Mouse (Mus musculus): ENCODE data around the gene Boll. TPM values are rescaled to one million over a fixed set of nuclear protein-coding genes. Genes with fewer than 3 reads are reported as not detected.
A peak's percentile ranks its signal among the peaks of the same experiment; 100 is the strongest.

The Boll gene
- polyA plus RNA-seq, 1 experiment from 2014 or later: 0.08 TPM

GRCm38 (mm10) chr1:55227376-55227775 lies 135.9 kb downstream of the Boll start:
- 29% methylated on average over 1 of the region's 1 CpGs for WGBS
- peak overlapping the region; percentile 7; the same call in 1 of the 2 replicates for H3K4me2 ChIP-seq (ENCODE audit: low read depth, low read length)
- no peak for ATAC-seq (ENCODE audit: low read depth)

GRCm38 (mm10) chr1:55226011-55226857 lies 137.0 kb downstream of the Boll start, which contains the start of gene Rftn2:
Gene Rftn2, minus strand, starts transcription at chr1:55226782.
- Histone ChIP-seq H3K9ac (ENCODE audit: low read length) (peak within 1 kb of the TSS; percentile 79), H3K27me3 (ENCODE audit: control insufficient read depth, insufficient read depth, low read depth, low read length) (no peaks in the 10 kb centered on the region), H3K9me3 (ENCODE audit: control insufficient read depth, low read length) (no peaks in the 10 kb centered on the region), H3K4me1 (replicated peaks; ENCODE audit: control insufficient read depth, insufficient read depth, low read length) (peaks cover 21% of the 10 kb centered on the region), H3K36me3 (ENCODE audit: control insufficient read depth, insufficient read depth, low read length) (no peaks in the 10 kb centered on the region), H3K4me3 (ENCODE audit: low read length) (peak within 1 kb of the TSS; percentile 53), H3K27ac (ENCODE audit: low read length) (peak within 1 kb of the TSS; percentile 80), H3K4me2 (ENCODE audit: low read depth, low read length) (peak within 1 kb of the TSS; percentile 60)
- peak; percentile 73 for ATAC-seq (ENCODE audit: low read depth)
- WGBS: 2% methylated on average over 26 of the region's 26 CpGs

More at GRCm38 (mm10) chr1:55227376-55227775, 135.9 kb downstream of the Boll start:
- H3K9ac ChIP-seq (ENCODE audit: low read length): no peak overlapping the region
- no peaks in the 10 kb centered on the region for H3K27me3 ChIP-seq (ENCODE audit: control insufficient read depth, insufficient read depth, low read depth, low read length)
- H3K9me3 ChIP-seq (ENCODE audit: control insufficient read depth, low read length): no peaks in the 10 kb centered on the region
- no peak overlapping the region for H3K27ac ChIP-seq (ENCODE audit: low read length)
- H3K4me3 ChIP-seq (ENCODE audit: low read length): no peak overlapping the region
- H3K36me3 ChIP-seq (ENCODE audit: control insufficient read depth, insufficient read depth, low read length): no peaks in the 10 kb centered on the region
- peaks cover 10% of the 10 kb centered on the region for H3K4me1 ChIP-seq (replicated peaks; ENCODE audit: control insufficient read depth, insufficient read depth, low read length)

DNA sequence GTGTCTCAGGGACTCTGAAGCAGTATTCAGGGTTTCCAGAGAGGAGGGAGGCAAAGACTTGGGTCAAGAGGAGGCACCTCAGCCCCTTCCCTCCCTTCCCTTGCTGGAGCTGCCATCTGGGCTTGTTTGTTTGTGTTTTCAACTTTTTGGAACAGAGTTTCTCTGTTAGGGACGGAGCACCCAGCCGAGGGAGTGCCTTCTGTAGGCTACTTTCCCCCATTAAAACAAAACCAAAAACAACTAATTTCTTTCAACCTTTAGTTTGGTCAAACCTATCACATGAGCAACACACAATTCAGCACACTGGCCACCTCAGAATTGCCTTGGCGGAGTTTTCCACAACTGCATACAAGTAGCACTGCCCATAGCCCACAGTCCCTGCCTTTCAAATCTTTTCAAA lies 137.9 kb downstream of the Boll start:
- no peaks in the 10 kb centered on the region for H3K9me3 ChIP-seq (ENCODE audit: control insufficient read depth, low read length)
- H3K27ac ChIP-seq (ENCODE audit: low read length): peak overlapping the region; percentile 37; the same call in 1 of the 2 replicates
- no peak for ATAC-seq (ENCODE audit: low read depth)
- H3K4me2 ChIP-seq (ENCODE audit: low read depth, low read length): peak overlapping the region; percentile 60
- H3K9ac ChIP-seq (ENCODE audit: low read length): peak overlapping the region; percentile 53
- H3K27me3 ChIP-seq (ENCODE audit: control insufficient read depth, insufficient read depth, low read depth, low read length): no peaks in the 10 kb centered on the region
- H3K4me1 ChIP-seq (replicated peaks; ENCODE audit: control insufficient read depth, insufficient read depth, low read length): peaks cover 25% of the 10 kb centered on the region
- H3K36me3 ChIP-seq (ENCODE audit: control insufficient read depth, insufficient read depth, low read length): no peaks in the 10 kb centered on the region
- peak overlapping the region; percentile 53 for H3K4me3 ChIP-seq (ENCODE audit: low read length)
- 29% methylated on average over 3 of the region's 3 CpGs for WGBS

GRCm38 (mm10) chr1:55224111-55224510 lies 139.2 kb downstream of the Boll start:
- Histone ChIP-seq H3K27ac (ENCODE audit: low read length) (no peak overlapping the region), H3K4me3 (ENCODE audit: low read length) (peak overlapping the region; percentile 53), H3K36me3 (ENCODE audit: control insufficient read depth, insufficient read depth, low read length) (no peaks in the 10 kb centered on the region), H3K9ac (ENCODE audit: low read length) (no peak overlapping the region), H3K27me3 (ENCODE audit: control insufficient read depth, insufficient read depth, low read depth, low read length) (no peaks in the 10 kb centered on the region), H3K4me2 (ENCODE audit: low read depth, low read length) (peak overlapping the region; percentile 60), H3K4me1 (replicated peaks; ENCODE audit: control insufficient read depth, insufficient read depth, low read length) (peaks cover 25% of the 10 kb centered on the region), H3K9me3 (ENCODE audit: control insufficient read depth, low read length) (no peaks in the 10 kb centered on the region)
- no peak for ATAC-seq (ENCODE audit: low read depth)
- WGBS: 67% methylated on average over 11 of the region's 11 CpGs

GRCm38 (mm10) chr1:55223026-55223425 lies 140.2 kb downstream of the Boll start:
- Histone ChIP-seq H3K9ac (ENCODE audit: low read length) (no peak overlapping the region), H3K4me1 (replicated peaks; ENCODE audit: control insufficient read depth, insufficient read depth, low read length) (peaks cover 28% of the 10 kb centered on the region), H3K27me3 (ENCODE audit: control insufficient read depth, insufficient read depth, low read depth, low read length) (no peaks in the 10 kb centered on the region), H3K9me3 (ENCODE audit: control insufficient read depth, low read length) (no peaks in the 10 kb centered on the region), H3K27ac (ENCODE audit: low read length) (no peak overlapping the region), H3K4me2 (ENCODE audit: low read depth, low read length) (no peak overlapping the region), H3K4me3 (ENCODE audit: low read length) (no peak overlapping the region), H3K36me3 (ENCODE audit: control insufficient read depth, insufficient read depth, low read length) (no peaks in the 10 kb centered on the region)
- WGBS: 85% methylated on average over 7 of the region's 7 CpGs
- no peak for ATAC-seq (ENCODE audit: low read depth)

DNA sequence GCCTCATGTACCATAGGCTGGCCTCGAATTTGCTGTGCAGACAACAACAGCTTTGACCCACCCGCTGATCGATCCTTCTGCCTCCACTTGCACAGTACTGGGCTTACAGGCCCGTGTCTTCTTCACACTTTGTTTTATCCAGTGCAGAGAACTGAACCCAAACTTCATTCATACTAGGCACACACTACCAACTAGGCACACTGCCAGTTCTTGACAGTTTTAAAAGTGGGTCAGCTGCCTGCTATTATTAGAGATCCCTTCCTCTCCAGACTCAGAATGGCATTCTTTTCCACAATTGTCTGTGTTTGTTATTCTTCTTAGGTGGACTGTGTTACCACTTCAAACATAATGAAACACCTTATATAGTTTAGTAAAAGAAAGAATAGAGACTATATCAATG lies 141.9 kb downstream of the Boll start:
- Histone ChIP-seq H3K4me1 (replicated peaks; ENCODE audit: control insufficient read depth, insufficient read depth, low read length) (peaks cover 35% of the 10 kb centered on the region), H3K27ac (ENCODE audit: low read length) (0 out of 2 replicates have a peak overlapping the region, but pooled peaks have one; percentile 27), H3K9ac (ENCODE audit: low read length) (peak overlapping the region; percentile 32; the same call in 1 of the 2 replicates), H3K4me3 (ENCODE audit: low read length) (no peak overlapping the region), H3K9me3 (ENCODE audit: control insufficient read depth, low read length) (no peaks in the 10 kb centered on the region), H3K27me3 (ENCODE audit: control insufficient read depth, insufficient read depth, low read depth, low read length) (no peaks in the 10 kb centered on the region), H3K36me3 (ENCODE audit: control insufficient read depth, insufficient read depth, low read length) (no peaks in the 10 kb centered on the region), H3K4me2 (ENCODE audit: low read depth, low read length) (peak overlapping the region; percentile 11; the same call in 1 of the 2 replicates)
- no peak for ATAC-seq (ENCODE audit: low read depth)
- WGBS: 40% methylated on average over 4 of the region's 4 CpGs

GRCm38 (mm10) chr1:55217191-55217590 lies 146.1 kb downstream of the Boll start:
- ATAC-seq (ENCODE audit: low read depth): peak; percentile 90
- H3K4me3 ChIP-seq (ENCODE audit: low read length): no peak overlapping the region
- 34% methylated on average over 2 of the region's 2 CpGs for WGBS
- H3K4me1 ChIP-seq (replicated peaks; ENCODE audit: control insufficient read depth, insufficient read depth, low read length): peaks cover 30% of the 10 kb centered on the region
- H3K27ac ChIP-seq (ENCODE audit: low read length): peak overlapping the region; percentile 56
- no peak overlapping the region for H3K9ac ChIP-seq (ENCODE audit: low read length)
- H3K27me3 ChIP-seq (ENCODE audit: control insufficient read depth, insufficient read depth, low read depth, low read length): no peaks in the 10 kb centered on the region
- H3K4me2 ChIP-seq (ENCODE audit: low read depth, low read length): no peak overlapping the region
- H3K36me3 ChIP-seq (ENCODE audit: control insufficient read depth, insufficient read depth, low read length): no peaks in the 10 kb centered on the region
- no peaks in the 10 kb centered on the region for H3K9me3 ChIP-seq (ENCODE audit: control insufficient read depth, low read length)

DNA sequence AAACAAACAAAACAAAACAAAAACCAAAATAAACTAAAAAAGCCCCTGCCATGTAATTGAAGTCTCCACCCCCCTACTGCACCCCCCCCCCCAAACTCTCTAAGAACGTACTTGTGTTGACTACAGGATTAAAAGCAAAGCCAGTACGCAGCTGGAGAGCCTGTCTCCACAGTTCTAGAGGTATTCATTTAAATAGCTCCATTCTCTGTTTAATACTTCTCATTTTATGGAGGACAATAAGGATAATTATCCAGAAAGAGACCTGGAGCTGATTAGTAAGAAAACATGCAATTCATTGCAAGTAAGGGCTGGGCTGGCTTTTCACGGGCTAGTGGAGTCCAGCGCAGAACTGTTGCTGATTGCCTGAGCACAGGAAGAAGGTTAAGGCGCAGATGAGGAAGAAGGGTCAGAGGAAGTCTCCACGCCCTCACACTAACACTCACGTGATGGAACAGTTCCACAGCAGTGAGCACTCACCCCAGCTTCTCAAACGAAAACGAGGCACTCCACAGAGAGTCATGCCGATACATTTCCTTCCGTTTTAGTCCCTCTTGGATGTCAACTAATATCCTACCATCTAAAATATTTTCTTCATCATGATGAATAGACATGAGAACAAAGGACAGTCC lies 148.0 kb downstream of the Boll start:
- no peak overlapping the region for H3K9ac ChIP-seq (ENCODE audit: low read length)
- no peak for ATAC-seq (ENCODE audit: low read depth)
- no peak overlapping the region for H3K4me2 ChIP-seq (ENCODE audit: low read depth, low read length)
- 0 out of 2 replicates have a peak overlapping the region, but pooled peaks have one; percentile 11 for H3K27ac ChIP-seq (ENCODE audit: low read length)
- H3K27me3 ChIP-seq (ENCODE audit: control insufficient read depth, insufficient read depth, low read depth, low read length): no peaks in the 10 kb centered on the region
- no peak overlapping the region for H3K4me3 ChIP-seq (ENCODE audit: low read length)
- 57% methylated on average over 11 of the region's 11 CpGs for WGBS
- H3K36me3 ChIP-seq (ENCODE audit: control insufficient read depth, insufficient read depth, low read length): no peaks in the 10 kb centered on the region
- H3K9me3 ChIP-seq (ENCODE audit: control insufficient read depth, low read length): no peaks in the 10 kb centered on the region
- peaks cover 17% of the 10 kb centered on the region for H3K4me1 ChIP-seq (replicated peaks; ENCODE audit: control insufficient read depth, insufficient read depth, low read length)

- Histone ChIP-seq H3K4me1 (replicated peaks; ENCODE audit: control insufficient read depth, insufficient read depth, low read length) (peaks cover 17% of the 10 kb centered on the region), H3K9me3 (ENCODE audit: control insufficient read depth, low read length) (no peaks in the 10 kb centered on the region), H3K36me3 (ENCODE audit: control insufficient read depth, insufficient read depth, low read length) (no peaks in the 10 kb centered on the region), H3K4me3 (ENCODE audit: low read length) (no peak overlapping the region), H3K27ac (ENCODE audit: low read length) (no peak overlapping the region), H3K27me3 (ENCODE audit: control insufficient read depth, insufficient read depth, low read depth, low read length) (no peaks in the 10 kb centered on the region), H3K4me2 (ENCODE audit: low read depth, low read length) (0 out of 2 replicates have a peak overlapping the region, but pooled peaks have one; percentile 10), H3K9ac (ENCODE audit: low read length) (no peak overlapping the region)
- 64% methylated on average over 6 of the region's 6 CpGs for WGBS
- ATAC-seq (ENCODE audit: low read depth): no peak
Measured at GRCm38 (mm10) chr1:55213936-55214335, 149.3 kb downstream of the Boll start.

All from lung, embryonic 16.5 days (tissue).